Mouse (Mus musculus) kidney, embryonic 15.5 days (tissue): ENCODE measurements around the gene Insig1. TPM values are rescaled to one million over a fixed set of nuclear protein-coding genes. Genes with fewer than 3 reads are reported as not detected.

Experiments
- ATAC-seq: fragments of 200-750 bp; cut with Nextera tagmentation; replicated peaks from 2 replicates; pipeline ENCODE4 v1.8.0; 2017; ENCODE audit warnings: moderate TSS enrichment; ENCODE audit not compliant: low FRiP score
- H3K27ac ChIP-seq: fragments of 300-500 bp; sonication (generic); 2 replicates; pipeline ENCODE4 v1.5.1; 2015; ENCODE audit warnings: mild to moderate bottlenecking, inconsistent platforms
- H3K27me3 ChIP-seq: fragments of 300-500 bp; sonication (generic); 2 replicates; pipeline ENCODE4 v1.6.1; 2015; ENCODE audit warnings: inconsistent platforms
- H3K36me3 ChIP-seq: fragments of 300-500 bp; sonication (generic); 2 replicates; pipeline ENCODE4 v1.6.1; 2015; ENCODE audit warnings: inconsistent platforms
- H3K4me1 ChIP-seq: fragments of 300-500 bp; sonication (generic); 2 replicates; pipeline ENCODE4 v1.6.1; 2015; ENCODE audit warnings: inconsistent platforms
- H3K4me2 ChIP-seq: fragments of 300-500 bp; sonication (generic); 2 replicates; pipeline ENCODE4 v1.6.1; 2015; ENCODE audit warnings: moderate library complexity, mild to moderate bottlenecking, inconsistent platforms
- H3K4me3 ChIP-seq: fragments of 300-500 bp; sonication (generic); replicated peaks from 2 replicates; pipeline ENCODE4 v1.5.1; 2015; ENCODE audit warnings: mild to moderate bottlenecking, inconsistent platforms
- H3K9ac ChIP-seq: fragments of 300-500 bp; sonication (generic); 2 replicates; pipeline ENCODE4 v1.6.1; 2015; ENCODE audit warnings: mild to moderate bottlenecking, inconsistent platforms
- H3K9me3 ChIP-seq: fragments of 300-500 bp; sonication (generic); replicated peaks from 2 replicates; pipeline ENCODE4 v1.6.1; 2016; ENCODE audit warnings: inconsistent platforms
- WGBS: fragments of 180-500 bp; shearing (Covaris S2); methylation state at CpG from one replicate; pipeline ENCODE4 v1.1.7; 2015; ENCODE audit warnings: mixed read lengths; 5-methylcytosine and 5-hydroxymethylcytosine counted together
- polyA plus RNA-seq: library from polyadenylated mRNA; unstranded; fragments of >200 nt; fragmentation: Nextera tagmentation; extraction: Ambion mirVana; gene quantifications from 2 replicates; pipeline ENCODE4 v1.2.1, GENCODE M21; 2015

Insig1 gene
- polyA plus RNA-seq, 1 experiment from 2014 or later, result 52.8 TPM

GRCm38 (mm10) chr5:28070149-28070827 lies 875 bp upstream of the Insig1 start:
- Histone ChIP-seq H3K4me1 (peaks cover 29% of the 10 kb centered on the region), H3K9me3 (no peaks in the 10 kb centered on the region), H3K27me3 (no peaks in the 10 kb centered on the region), H3K36me3 (peaks cover 23% of the 10 kb centered on the region), H3K4me3 (peak overlapping the region; percentile 92), H3K27ac (peak overlapping the region; percentile 90), H3K4me2 (peak overlapping the region; percentile 77), H3K9ac (peak overlapping the region; percentile 56)
- peak; percentile 1; the same call in 1 of the 2 replicates for ATAC-seq
- WGBS, result 21% methylated on average over 9 of the region's 9 CpGs

DNA sequence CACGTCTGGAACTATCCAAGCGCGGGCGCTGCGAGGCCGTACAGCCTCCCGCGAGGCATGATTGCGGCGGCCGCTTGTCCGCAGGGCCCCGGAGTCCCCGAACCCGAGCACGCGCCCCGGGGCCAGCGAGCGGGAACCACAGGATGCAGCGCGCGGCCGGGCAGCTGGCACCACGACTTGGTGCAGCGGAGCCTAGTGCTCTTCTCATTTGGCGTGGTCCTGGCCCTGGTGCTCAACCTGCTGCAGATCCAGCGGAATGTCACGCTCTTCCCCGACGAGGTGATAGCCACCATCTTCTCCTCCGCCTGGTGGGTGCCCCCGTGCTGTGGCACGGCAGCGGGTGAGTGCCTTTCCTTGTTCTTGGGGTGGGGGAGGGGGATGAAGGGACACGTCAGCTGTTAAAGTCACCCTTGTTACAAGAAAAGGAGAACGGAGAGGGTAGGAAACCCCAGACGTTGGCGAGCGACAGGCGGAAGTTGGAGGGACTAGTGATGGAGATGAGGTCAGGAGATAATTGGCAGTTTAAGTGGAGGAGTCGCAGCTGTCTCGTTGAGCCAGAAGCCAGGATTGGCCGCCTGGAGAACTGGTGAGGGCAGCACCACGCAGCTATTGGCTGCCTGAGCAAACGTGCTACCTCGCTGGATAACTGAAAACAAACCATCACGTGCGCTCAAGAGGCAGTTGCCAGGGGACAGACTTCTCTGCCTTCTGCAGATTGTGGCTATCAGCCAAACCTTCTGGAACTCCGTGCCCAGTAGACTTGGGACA lies 477 bp downstream of the Insig1 start:
- H3K36me3 ChIP-seq, result peaks cover 36% of the 10 kb centered on the region
- H3K27ac ChIP-seq, result peak overlapping the region; percentile 94
- WGBS, result under 1% methylated on average over 50 of the region's 50 CpGs

GRCm38 (mm10) chr5:28079431-28079830 lies 8.3 kb downstream of the Insig1 start:
- Histone ChIP-seq H3K9me3 (no peaks in the 10 kb centered on the region), H3K36me3 (peaks cover 38% of the 10 kb centered on the region), H3K4me3 (no peak overlapping the region), H3K4me2 (no peak overlapping the region), H3K4me1 (no peaks in the 10 kb centered on the region), H3K27me3 (no peaks in the 10 kb centered on the region), H3K9ac (no peak overlapping the region), H3K27ac (no peak overlapping the region)
- WGBS, result 73% methylated on average over 2 of the region's 2 CpGs
- no peak for ATAC-seq

More for the DNA sequence above, 477 bp downstream of the Insig1 start:
- no peaks in the 10 kb centered on the region for H3K27me3 ChIP-seq
- peak overlapping the region; percentile 92 for H3K4me3 ChIP-seq
- H3K9me3 ChIP-seq, result no peaks in the 10 kb centered on the region
- peak overlapping the region; percentile 82 for H3K4me2 ChIP-seq
- H3K9ac ChIP-seq, result peak overlapping the region; percentile 82
- peak; percentile 81 for ATAC-seq
- peaks cover 29% of the 10 kb centered on the region for H3K4me1 ChIP-seq

DNA sequence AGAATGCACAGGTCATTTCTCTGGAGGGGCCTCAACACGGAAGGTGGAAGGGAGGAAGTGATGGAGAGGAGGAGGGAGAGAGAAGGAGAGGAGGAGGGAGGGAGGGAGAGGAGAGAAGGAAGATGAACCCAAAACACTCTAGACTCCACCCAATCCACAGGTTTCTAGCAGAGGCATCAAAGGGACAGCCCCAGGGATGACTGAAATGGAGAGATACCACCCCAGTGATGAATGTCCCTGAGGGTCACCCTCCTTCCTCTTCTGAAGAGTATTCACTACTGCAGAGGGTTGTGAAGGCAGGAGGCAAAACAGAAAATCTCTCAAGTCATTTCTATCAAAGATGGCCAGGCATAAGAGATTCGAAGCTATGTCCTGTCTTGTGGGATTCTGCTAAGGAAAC lies 10.0 kb downstream of the Insig1 start:
- 59% methylated on average over 2 of the region's 2 CpGs for WGBS
- no peak overlapping the region for H3K4me2 ChIP-seq
- ATAC-seq, result no peak
- no peaks in the 10 kb centered on the region for H3K4me1 ChIP-seq
- H3K27me3 ChIP-seq, result no peaks in the 10 kb centered on the region
- H3K4me3 ChIP-seq, result no peak overlapping the region
- no peak overlapping the region for H3K9ac ChIP-seq
- H3K36me3 ChIP-seq, result peaks cover 21% of the 10 kb centered on the region
- no peaks in the 10 kb centered on the region for H3K9me3 ChIP-seq
- H3K27ac ChIP-seq, result no peak overlapping the region

DNA sequence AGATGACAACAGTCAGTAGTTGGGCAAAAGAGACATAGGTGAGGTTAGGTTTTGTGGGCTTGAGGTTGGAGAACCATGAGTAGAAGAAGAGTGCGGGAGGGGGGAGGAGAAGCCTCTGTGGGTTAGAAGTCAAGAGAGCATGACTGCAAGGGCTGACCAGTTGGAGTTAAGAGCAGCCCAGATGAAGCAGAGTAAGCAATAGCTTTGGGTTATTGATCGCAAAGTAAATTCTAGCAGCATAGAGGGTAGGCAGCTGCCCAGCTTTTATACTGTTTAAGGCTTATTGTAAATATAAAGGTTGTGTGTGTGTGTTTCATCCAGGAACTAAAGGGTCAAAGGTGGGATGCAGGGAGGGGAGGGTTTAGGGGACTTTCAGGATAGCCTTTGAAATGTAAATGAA lies 10.7 kb downstream of the Insig1 start:
- WGBS, result 94% methylated on average over 2 of the region's 2 CpGs
- Histone ChIP-seq H3K27me3 (no peaks in the 10 kb centered on the region), H3K9ac (no peak overlapping the region), H3K9me3 (no peaks in the 10 kb centered on the region), H3K4me2 (no peak overlapping the region), H3K4me1 (no peaks in the 10 kb centered on the region), H3K36me3 (peaks cover 14% of the 10 kb centered on the region), H3K4me3 (no peak overlapping the region), H3K27ac (no peak overlapping the region)
- no peak for ATAC-seq

DNA sequence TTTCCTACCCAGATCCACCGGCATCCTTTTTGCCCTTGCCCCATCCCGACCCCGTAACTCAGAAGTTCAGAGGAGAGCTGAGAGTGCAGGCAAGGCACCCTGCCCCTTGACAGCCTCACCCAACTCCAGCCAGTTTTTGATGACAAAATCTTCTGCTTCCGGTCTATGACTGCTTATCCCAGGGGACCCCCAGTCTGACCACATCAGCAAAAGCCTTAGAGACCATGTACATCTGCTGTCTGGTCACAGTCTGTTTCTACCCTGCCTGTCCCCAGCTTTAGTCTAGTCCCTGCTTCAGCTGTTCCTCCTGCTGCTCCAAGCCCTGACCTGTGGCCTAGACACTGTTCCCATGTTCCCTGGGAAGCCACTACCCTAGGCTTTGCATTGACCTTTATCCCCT lies 11.1 kb downstream of the Insig1 start:
- Histone ChIP-seq H3K4me1 (no peaks in the 10 kb centered on the region), H3K27me3 (no peaks in the 10 kb centered on the region), H3K4me3 (no peak overlapping the region), H3K27ac (no peak overlapping the region), H3K36me3 (peaks cover 13% of the 10 kb centered on the region), H3K9me3 (no peaks in the 10 kb centered on the region), H3K9ac (no peak overlapping the region), H3K4me2 (no peak overlapping the region)
- no peak for ATAC-seq
- WGBS, result 81% methylated on average over 4 of the region's 4 CpGs

GRCm38 (mm10) chr5:28082796-28083195 lies 11.6 kb downstream of the Insig1 start:
- H3K4me3 ChIP-seq, result no peak overlapping the region
- WGBS, result 75% methylated on average over 3 of the region's 3 CpGs
- no peak overlapping the region for H3K9ac ChIP-seq
- no peaks in the 10 kb centered on the region for H3K9me3 ChIP-seq
- no peak for ATAC-seq
- H3K27ac ChIP-seq, result no peak overlapping the region
- no peak overlapping the region for H3K4me2 ChIP-seq
- peaks cover 11% of the 10 kb centered on the region for H3K36me3 ChIP-seq
- H3K4me1 ChIP-seq, result no peaks in the 10 kb centered on the region
- H3K27me3 ChIP-seq, result no peaks in the 10 kb centered on the region

DNA sequence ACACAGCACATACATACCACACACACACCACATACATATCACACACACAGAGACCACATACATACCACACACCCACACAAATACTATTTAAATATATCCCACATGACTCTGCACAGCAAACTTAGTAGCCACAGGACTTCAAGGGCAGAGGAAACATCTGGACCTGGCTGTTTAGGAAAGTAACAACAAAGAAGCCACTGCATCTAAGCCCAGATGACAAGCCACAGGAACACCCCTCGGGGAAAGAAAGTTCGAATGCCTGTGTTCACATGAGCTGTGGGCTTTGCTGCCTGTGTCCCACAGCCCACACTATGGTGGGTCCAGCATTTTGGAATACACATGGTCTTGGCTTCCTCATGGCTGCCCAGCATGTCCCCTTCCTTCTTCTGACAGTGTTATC lies 13.6 kb downstream of the Insig1 start:
- H3K9me3 ChIP-seq, result no peaks in the 10 kb centered on the region
- no peak overlapping the region for H3K4me2 ChIP-seq
- H3K9ac ChIP-seq, result no peak overlapping the region
- ATAC-seq, result no peak
- no peaks in the 10 kb centered on the region for H3K4me1 ChIP-seq
- no peaks in the 10 kb centered on the region for H3K27me3 ChIP-seq
- H3K4me3 ChIP-seq, result no peak overlapping the region
- H3K27ac ChIP-seq, result no peak overlapping the region
- H3K36me3 ChIP-seq, result no peaks in the 10 kb centered on the region
- WGBS, result 81% methylated on average over 2 of the region's 2 CpGs

GRCm38 (mm10) chr5:28090547-28090946 lies 19.4 kb downstream of the Insig1 start:
- no peak for ATAC-seq
- Histone ChIP-seq H3K4me2 (no peak overlapping the region), H3K4me1 (no peaks in the 10 kb centered on the region), H3K4me3 (no peak overlapping the region), H3K9me3 (no peaks in the 10 kb centered on the region), H3K36me3 (no peaks in the 10 kb centered on the region), H3K27me3 (no peaks in the 10 kb centered on the region), H3K27ac (no peak overlapping the region), H3K9ac (no peak overlapping the region)
- 57% methylated on average over 1 of the region's 1 CpGs for WGBS

- Histone ChIP-seq H3K9me3 (no peaks in the 10 kb centered on the region), H3K27ac (no peak overlapping the region), H3K4me2 (no peak overlapping the region), H3K4me3 (no peak overlapping the region), H3K27me3 (no peaks in the 10 kb centered on the region), H3K36me3 (no peaks in the 10 kb centered on the region), H3K4me1 (no peaks in the 10 kb centered on the region), H3K9ac (no peak overlapping the region)
- no peak for ATAC-seq
- WGBS, result 80% methylated on average over 3 of the region's 3 CpGs
Observed at GRCm38 (mm10) chr5:28092327-28092726, 21.2 kb downstream of the Insig1 start.

DNA sequence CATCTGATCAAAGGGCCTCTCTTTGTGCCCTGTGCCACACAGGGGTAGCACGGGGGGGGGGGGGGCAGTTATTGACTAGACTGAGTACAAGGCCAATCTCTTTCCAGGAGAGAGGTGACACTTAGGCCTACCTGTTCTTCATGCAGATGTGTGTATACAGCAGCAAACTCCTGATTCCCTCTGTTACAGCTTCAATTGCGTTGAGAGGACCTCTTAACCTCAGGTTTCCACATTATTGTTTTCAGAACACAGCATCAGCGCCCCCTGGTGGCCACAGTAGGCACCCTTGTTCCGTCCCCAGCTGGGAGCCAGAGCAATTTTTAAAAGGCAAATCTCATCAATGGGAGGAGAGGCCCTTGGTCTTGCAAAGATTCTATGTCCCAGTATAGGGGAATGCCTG lies 22.7 kb downstream of the Insig1 start:
- H3K27me3 ChIP-seq, result no peaks in the 10 kb centered on the region
- WGBS, result 21% methylated on average over 4 of the region's 4 CpGs
- no peaks in the 10 kb centered on the region for H3K36me3 ChIP-seq
- no peak overlapping the region for H3K4me3 ChIP-seq
- H3K9me3 ChIP-seq, result no peaks in the 10 kb centered on the region
- H3K4me2 ChIP-seq, result no peak overlapping the region
- H3K27ac ChIP-seq, result no peak overlapping the region
- no peaks in the 10 kb centered on the region for H3K4me1 ChIP-seq
- peak; percentile 54; the same call in 1 of the 2 replicates for ATAC-seq
- no peak overlapping the region for H3K9ac ChIP-seq

GRCm38 (mm10) chr5:28094393-28094792 lies 23.2 kb downstream of the Insig1 start:
- H3K9me3 ChIP-seq, result no peaks in the 10 kb centered on the region
- H3K4me2 ChIP-seq, result no peak overlapping the region
- no peaks in the 10 kb centered on the region for H3K27me3 ChIP-seq
- WGBS, result 72% methylated on average over 3 of the region's 3 CpGs
- no peak overlapping the region for H3K27ac ChIP-seq
- no peak overlapping the region for H3K9ac ChIP-seq
- no peaks in the 10 kb centered on the region for H3K36me3 ChIP-seq
- H3K4me3 ChIP-seq, result no peak overlapping the region
- ATAC-seq, result no peak
- H3K4me1 ChIP-seq, result no peaks in the 10 kb centered on the region
